Mouse (Mus musculus): Measurements from ENCODE around the gene Rad21l. TPM values are rescaled to one million over a fixed set of nuclear protein-coding genes. Genes with fewer than 3 reads are reported as not detected.

Rad21l gene
- total RNA-seq (2021) = not detected
- long read RNA-seq, experiment 1 = 0 reads
- long read RNA-seq, experiment 2 = 0 reads

DNA sequence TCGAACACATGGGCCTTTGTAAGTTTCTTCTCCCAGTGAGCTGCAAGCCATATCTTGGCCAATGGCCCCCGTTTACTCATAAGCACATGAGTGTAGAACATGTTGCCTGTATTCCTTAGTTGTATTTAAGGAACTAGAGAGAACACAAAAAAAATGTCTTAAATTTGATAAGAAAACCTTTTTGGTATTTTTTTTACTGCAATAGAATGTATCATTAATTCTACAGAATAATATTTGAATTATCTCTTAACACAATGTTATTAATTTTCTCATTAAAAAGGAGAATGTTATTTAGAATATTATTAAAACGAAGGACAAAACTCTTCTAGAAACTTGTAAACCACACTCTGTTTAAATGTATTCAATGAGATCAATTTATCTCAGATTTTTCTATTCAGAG, at the start of gene Rad21l:
TSS of gene Rad21l (minus strand) at position 101 of the 400 bp plus-strand sequence.
- intact Hi-C loops (cut with DNase I) = no loop called here
- no peak for DNase-seq

DNA sequence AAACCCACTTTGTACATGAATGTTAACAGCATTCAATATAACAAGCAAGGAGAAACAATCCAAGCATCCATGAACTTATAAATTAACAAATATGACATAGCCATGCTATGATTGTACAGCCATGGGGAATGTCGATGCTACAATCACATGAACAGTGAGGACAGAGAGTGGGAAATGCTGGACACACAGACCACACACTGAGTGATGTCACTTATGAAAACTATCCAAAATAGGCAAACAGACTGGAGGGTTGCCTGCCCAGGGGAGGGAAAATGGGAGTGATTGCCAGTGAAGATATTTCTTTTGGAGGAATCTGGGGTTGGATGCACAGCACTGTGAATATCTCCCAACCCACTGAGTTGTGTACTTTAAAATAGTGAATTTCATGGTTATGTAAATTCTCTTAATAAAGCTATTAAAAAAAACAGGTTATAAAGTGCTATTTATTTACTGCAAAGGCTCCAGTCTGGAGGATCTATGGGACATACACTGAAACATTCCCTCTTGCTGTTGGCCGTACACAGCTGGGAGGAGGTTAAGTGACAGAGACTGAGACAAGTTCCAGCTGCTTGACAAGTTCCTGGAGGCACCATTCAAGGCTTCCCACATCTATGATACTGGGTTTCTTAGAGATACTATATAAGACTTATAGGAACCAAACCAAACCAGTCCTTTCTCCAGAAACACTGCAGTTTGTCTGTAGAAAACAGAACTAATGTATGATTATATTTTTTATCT, 48.2 kb upstream of the Rad21l start:
- DNase-seq = no peak
- intact Hi-C loops (cut with DNase I) = no loop called here

DNA sequence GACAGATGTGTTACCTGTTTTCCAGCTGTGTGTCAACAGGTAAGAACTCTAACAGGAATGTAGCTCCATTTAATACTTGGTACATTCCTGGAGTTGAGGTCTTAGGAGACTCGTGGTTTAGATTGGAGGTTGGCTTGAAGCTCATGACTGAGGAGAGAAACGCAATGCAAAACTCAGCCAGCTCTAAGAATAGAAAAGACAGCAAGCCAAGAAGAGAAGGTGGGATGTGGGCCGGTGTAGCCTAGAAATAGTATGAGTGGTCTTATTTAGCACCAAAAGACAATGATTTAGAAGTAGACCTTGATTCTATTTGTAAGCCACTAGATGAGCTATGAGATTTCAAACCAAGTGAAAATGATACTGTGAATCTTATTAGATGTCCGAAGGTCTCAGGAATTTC, 47.2 kb upstream of the Rad21l start:
- intact Hi-C loops (cut with DNase I) = no loop called here

DNA sequence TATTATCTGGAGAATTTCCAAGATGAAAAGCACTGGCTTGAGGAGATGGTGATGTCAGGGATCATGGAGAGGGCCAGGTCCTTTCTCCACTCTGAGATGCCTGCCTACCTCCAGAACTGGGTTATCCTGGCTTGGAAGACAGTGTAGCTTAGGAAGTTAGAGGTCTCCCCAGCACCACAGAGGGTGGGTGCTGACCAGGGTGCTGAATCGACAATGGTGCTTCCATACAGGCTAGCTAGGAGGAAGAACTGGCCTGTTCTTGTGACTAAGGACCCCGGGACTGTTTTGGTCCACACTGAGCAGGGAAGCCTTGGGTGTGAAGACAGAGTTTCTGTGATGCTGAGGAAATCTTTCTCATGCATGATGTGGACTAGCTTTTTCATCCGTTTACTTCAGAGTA, 44.3 kb upstream of the Rad21l start:
- intact Hi-C loops (cut with DNase I) = no loop called here
- peak; percentile 16 to 48 for DNase-seq

More for the DNA sequence above, 47.2 kb upstream of the Rad21l start:
- DNase-seq = no peak

DNA sequence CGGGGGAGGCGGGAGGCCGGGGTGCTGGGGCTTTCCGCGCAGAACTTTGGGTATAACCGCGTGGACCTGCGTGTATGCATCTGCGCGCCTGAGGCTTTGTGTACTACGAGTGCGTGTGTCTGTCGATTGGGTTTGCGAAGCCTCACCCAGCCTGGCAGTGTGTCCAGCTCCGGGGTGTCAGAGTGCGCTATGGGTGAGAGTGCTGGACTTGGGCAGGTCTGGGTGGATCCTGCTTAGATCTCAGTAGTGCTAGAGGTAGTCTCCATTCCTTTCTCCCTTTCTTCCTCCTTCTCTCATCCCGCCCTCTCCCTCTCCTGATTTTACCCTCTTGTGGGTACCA, 34.5 kb upstream of the Rad21l start:
- no peak for DNase-seq
- intact Hi-C loops (cut with DNase I) = no loop called here

DNA sequence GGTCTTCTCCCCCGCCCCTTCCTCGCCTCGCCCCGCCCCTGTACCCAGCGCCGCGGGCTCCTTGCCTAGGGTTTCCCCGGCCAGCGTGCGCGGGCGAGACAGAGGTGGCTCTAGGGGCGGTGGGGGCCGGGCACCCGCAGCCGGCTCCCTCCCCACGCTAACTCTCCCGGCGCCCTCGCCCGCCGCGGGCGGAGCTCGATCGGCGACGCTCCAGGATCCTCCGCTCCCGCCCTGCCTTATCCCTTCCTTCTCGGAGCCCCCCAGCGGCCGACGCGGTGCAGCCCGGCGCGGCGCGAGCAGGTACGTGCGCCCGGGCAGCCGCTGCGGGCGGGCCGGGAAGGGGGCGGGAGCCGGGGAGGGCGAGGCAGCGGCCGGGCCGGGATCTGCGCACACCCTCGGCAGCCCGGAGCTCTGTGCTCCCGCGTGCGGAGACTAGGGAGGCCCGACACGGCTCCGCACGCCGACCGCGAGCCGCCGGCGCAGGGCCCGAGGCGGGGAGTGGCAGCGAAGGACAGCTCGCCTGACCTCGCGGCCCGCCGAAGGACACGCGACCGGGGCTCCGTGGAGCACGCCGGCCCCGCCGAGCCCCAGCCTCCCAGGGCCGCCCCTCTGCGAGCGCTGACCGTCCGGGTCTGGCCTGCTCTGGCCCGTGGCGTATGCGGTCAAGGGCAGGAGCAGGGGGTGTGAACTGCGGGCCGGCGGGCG, 34.0 kb upstream of the Rad21l start:
- intact Hi-C loops (cut with DNase I) = no loop called here
- peak; percentile 55 to 58 for DNase-seq

DNA sequence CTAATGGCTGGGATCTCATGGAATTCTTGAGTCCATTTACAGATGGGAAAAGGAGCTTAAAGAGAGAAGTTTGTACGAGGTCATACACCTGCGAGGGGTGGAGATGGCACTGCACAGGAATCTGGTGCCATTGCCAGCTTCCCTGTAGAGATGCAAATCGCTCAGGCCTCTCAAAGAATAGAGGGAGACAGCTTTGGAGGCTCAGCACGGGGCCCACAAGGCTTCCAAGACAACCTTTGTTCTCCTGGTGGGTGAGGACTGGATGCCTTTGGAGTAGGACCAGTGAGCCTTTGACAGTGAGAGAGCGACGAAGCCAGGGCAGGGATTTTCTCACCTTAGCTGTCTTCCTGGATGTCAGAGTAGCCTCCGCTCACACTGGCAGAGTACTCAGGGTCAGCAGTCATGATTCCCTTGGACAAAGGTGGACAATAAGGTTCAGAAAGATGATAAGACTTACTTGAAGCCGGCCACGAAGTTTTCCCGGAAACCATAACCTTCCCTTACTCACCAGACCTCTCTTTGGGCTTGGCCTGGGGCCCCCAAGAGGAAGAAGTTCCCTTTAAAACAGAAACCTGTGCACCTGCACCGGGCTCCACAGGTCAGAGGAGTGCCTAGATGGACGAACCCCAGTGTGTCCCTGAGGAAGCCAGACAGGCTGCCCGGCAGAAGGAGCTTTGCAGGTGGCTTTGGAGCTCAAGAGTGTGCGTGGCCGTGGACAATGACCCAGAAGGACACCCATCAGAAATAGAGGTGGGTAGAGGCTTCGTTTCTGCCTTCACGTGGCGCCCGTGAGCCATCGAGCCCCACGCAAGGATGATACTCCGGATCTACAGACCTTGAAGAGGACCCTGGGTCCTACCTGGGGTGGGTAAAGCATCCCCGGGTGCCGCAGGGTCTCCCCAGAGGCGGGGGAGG, 33.2 kb upstream of the Rad21l start, which contains the start of gene Tmem74b:
TSS of gene Tmem74b (plus strand) at position 778 of the 915 bp plus-strand sequence.
- peak in 1 of 2 experiments; percentile 5 for DNase-seq
- intact Hi-C loops (cut with DNase I) = no loop called here

DNA sequence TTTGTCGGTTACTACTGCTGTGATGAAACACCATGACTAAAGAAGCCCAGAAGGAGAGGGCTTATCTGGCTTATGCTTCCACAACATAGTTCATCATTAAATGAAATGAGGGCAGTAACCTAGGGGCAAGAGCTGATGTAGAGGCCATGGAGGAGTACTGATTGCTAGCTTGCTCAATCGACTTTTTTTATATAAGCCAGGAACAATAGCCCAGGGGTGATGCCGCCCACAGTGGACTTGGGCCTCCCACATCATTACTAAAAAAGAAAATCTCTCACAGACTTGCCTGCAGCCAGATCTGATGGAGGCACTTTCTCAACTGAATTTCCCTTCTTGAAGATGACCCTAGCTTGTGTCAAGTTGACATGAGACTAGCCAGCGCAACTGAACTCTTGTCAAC, 14.6 kb upstream of the Rad21l start:
- intact Hi-C loops (cut with DNase I) = loop anchor here (5.0 to 10.0 kb wide), 3 partner anchors 98 to 191 kb away; partner anchors contain the start of gene Nsfl1c
- DNase-seq = no peak

DNA sequence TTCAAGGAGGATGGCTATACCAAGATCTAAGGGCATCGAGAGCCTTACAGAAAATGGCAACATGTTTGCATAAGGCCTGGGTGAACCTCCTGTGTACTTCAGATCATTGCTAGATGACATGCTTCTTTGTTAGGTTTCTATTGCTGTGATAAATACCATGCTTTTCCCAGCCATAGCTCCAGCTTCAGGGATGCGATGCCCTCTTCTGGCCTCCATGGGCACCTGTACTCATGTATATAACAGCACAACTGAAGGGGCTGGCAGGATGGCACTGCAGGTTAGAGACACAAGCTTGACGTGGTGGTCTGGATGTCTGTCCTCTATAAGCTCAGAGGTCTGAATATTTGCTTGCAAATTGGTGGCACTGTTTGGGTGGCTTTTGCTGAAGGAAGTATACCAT, 14.0 kb upstream of the Rad21l start:
- DNase-seq = peak in 1 of 2 experiments; percentile 8
- intact Hi-C loops (cut with DNase I) = loop anchor here (5.0 to 10.0 kb wide), 3 partner anchors 98 to 190 kb away; partner anchors contain the start of gene Nsfl1c

DNA sequence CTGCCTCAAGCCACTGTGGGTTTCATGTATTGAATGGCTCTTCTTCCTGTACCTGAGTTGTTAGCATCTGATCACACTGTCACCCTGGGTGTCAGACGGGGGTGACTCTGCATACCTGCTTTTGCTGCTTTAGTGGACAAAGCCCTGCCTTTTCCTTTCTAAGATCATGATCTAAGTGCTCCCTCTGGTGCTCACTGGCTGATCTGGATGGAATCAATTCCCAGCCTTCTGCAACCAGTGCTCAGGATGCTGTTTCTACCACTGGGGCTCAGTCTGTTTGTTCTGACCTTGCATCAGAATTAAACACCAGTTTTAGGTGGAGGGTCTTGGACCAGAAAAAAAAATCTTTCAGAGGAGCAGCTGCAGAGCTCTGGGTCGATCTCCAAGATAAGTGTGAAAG, 7.9 kb upstream of the Rad21l start:
- DNase-seq = no peak
- intact Hi-C loops (cut with DNase I) = no loop called here

DNA sequence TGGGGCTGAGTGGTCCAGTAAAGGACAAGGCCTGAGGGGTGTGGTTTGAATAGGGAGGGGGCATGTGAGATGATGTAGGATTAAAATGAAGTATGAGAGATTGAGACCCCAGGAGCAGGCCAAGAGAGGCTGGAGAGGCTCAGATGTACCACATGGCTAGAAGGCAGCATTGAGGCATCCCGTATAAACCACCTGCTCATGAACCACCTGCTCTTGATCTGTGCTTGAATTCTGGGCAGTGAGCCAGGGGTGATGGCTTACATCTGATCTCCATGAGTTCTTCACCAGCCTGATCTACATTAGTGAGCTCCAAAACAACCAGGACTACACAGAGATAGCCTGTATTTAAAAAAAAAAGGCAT, 2.6 kb upstream of the Rad21l start:
- intact Hi-C loops (cut with DNase I) = no loop called here
- DNase-seq = no peak

DNA sequence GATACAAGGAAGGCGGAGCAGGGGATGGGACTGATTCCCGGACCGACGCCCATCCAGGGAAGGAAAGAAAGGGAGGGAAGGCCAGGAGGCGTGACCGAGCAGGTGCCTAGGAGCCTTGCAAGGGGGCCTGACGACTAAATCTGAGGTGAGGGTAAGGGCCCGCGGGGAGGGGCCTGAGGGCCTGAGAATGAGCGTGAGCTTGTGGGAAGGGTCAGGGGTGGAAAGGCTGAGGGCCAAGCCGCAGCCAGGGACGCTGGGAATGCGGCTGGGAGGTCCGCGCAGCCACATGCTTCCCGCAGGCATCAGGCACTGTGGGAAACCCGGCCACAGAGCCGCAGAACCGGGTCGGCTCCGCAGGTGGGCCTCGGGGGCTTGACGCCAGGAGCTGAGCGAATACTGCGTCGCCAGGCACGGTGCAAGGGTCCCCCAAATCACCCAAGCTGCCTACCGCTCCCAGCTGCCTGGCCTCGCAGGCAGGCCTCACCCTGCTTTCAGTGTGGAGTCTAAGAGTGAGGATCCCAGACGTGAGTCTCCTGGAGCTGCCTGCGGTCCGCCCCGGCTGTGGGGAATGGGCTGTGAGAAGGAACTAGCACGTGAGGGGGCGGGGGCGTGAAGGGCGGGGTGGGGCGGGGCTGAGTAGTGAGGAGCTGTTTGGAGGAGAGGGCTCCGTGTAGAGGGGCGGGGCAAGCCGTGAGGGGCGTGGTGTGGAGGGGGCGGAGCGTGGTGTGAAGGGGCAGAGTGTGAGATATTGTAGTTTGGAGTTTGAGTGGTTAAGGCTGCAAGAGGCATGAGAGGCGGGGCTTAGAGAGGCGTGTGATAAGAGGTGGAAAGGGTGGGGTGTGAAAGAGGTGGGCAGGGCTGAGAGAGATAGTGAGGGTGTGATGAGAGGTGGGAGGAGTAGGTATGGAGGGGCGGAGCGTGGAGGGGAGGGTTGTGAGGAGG, 2.0 kb upstream of the Rad21l start:
- no peak for DNase-seq
- intact Hi-C loops (cut with DNase I) = no loop called here

DNA sequence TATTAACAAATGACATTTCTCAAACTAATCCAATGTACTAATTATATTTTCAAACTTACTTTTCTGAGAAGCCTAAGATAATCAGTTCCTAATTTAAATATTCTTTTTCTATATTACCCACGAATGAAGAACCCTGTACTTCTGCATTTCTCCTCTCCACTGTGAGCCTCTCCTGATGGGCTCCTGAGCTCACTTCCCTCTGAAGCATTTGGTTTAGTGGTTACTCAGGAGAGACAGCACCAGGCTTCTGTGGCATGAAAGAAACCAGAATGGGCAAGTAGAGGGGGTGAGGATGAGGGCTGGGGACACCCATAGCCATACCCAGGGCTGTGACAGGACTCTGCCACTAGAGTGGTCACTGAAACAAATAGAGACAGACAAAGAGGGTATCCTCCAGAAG, 16.3 kb downstream of the Rad21l start:
- intact Hi-C loops (cut with DNase I) = no loop called here
- no peak for DNase-seq

DNA sequence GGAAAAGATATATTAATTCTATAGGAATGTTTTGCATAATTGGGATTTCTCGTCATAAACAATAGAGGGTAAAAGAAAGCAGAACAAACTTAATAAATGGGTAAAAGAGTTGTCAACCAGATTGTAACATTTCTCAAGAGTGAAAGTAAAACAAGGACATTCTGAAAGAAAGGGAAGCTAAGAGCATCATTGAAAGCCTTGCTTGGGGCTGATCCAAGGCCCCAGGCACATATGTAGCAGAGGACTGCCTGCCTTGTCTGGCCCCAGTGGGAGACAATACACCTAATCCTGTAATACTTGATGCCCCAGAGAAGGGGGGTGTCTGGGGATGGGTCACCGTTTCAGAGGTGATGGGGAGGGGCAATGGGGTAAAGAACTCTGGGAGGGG, 32.3 kb downstream of the Rad21l start:
- no peak for DNase-seq
- intact Hi-C loops (cut with DNase I) = no loop called here

DNA sequence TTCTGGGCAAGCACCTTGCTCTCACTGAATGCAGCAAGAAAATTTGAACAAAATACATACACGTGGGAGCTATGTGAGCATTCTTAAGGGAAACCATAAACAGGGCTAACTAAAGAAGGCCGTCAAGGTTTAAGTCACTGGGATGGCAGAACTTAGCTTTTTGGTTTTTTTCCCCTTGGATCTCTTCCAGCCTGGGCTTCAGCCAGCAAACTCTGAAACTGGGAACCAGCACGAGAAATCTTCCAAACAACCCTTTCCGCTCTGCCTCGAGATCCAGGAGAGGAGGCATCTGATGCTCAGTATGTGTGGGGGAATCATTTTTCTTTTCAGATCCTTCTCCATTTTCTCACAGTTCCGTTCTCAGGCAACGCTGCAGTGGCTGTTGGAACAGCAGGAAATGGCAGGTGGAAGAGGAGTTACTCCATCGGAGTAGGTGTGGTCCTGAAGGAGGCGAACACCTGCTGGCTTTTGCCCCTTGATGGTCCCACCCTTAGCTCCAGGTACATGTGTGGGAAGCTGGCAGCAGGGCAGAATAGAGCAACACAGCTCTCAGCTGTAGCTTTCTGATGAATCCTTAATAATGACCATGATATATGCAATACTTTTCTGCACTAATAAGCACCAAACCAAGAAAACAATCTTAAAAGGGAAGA, 32.8 kb downstream of the Rad21l start:
- no peak for DNase-seq
- intact Hi-C loops (cut with DNase I) = no loop called here

DNA sequence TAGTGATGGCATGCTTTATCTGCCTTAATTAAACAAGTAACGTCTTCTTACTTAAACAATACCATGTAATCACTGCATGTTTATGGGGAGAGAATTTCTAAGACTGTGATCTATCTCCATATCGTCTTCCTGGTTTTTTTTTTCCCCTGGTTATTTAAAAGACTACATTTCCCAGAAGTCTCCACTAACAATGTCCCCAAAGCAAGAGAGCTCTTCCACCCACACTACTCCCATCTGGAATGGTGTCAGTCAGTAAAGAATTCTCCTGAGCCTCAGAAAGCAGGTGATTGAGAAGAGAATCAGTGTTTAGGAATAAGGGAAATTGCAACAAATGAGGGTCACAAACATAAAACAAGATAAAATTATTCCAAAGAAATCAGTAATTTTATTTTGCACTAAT, 33.4 kb downstream of the Rad21l start:
- intact Hi-C loops (cut with DNase I) = no loop called here
- DNase-seq = no peak

DNA sequence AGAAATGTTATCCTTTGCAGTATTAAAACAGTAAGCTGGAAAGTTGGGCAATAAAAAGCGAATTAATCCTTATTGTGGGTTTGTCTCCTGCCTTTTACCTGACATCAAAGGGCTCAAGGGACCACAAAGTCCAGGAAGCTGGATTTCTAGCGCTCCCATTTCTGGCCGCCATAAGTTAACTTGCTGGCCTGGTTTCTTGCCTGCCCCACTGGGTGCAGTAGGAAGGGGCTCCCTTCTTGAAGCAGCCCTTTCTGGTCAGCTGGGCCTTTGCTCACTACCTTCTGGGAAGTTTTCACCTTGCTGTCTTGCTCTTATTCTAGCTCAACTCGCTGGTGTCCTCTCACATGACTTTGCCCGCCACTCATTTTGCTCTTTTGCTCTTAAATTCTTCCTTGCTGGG, 35.4 kb downstream of the Rad21l start:
- intact Hi-C loops (cut with DNase I) = no loop called here

DNA sequence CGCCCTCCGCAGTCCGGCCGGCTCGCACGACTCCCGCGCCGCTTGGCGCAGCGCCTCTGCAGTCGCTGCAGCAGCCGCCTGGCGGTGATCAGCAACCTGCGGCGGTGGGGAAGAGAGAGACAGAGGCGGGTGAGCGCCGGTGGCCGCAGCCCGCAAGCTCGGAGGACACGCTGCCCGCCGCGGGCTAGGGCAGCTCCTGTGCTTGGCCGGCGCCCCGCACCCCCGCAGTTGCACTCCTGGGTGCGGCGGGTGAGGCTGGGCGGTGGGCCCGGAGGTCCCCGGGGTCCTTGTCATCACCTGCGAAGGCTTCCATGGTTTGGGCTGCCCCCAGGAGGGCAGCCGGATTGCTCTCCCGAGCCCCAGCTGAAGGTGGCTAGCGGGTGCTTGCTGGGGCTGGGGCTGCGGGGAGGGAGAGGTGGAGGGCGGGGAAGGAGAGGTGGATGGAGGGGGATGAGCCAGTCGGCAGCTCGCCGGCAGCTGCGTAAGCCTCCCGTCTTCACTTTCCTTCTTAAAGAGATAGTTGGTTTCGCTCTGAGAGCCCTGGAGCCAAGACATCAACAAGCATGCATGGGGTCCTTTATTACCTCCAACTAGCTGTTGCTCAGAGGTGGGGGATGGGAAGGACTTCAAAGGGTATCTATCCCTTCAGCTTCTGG, 36.0 kb downstream of the Rad21l start, which contains the start of gene Snph:
TSS of gene Snph (minus strand) at position 435 of the 656 bp plus-strand sequence.
- peak; percentile 58 to 59 for DNase-seq
- intact Hi-C loops (cut with DNase I) = no loop called here

More for the DNA sequence above, 35.4 kb downstream of the Rad21l start:
- DNase-seq = no peak

All from heart, postnatal 14 days (tissue).